Mouse (Mus musculus): ENCODE data around the gene Zfp286. TPM values are rescaled to one million over a fixed set of nuclear protein-coding genes. Genes with fewer than 3 reads are reported as not detected.

Gene Zfp286
- polyA plus RNA-seq, 1 experiment from 2014 or later = 25.7 TPM

DNA sequence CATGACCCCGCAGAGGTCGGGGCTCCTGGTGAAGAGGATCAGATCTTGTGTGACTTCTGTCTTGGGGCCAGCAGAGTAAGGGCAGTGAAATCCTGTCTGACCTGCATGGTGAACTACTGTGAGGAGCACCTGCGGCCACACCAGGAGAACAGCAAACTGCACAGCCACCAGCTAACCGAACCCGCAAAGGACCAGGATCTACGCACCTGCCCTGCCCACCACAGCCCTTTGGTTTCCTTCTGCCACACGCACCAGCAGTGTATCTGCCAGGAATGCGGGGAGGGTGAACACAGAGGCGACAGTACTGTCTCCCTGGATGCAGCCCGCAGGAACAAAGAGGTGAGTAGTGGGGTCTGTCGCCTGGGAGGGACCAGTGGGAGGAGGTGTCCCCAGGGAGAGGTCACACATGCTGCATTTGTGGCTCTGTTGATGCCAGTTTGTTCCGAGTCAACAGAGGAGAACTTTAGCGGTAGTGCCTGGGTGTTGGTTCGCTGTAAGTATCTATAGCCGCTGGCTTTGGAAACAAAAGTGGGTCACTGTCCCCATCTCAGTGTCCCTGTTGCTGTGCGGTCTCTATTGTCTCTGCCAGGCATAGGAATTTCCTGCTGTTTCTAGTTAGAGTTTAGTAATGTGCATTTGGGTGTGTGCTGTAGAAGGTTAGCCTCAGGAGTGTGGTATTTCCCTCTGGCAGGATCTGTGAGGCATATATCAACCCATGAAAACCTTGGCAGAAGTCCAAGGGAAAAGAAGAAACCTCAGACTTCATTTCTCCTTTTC lies 31.6 kb upstream of the Zfp286 start:
- no peaks in the 10 kb centered on the region for H3K9me3 ChIP-seq (ENCODE audit: control insufficient read depth, low read length)
- ATAC-seq = peak; percentile 61
- H3K4me3 ChIP-seq (ENCODE audit: low read length) = peak overlapping the region; percentile 47
- H3K27ac ChIP-seq (ENCODE audit: low read depth, low read length) = peak overlapping the region; percentile 55; the same call in 1 of the 2 replicates
- 11% methylated on average over 16 of the region's 16 CpGs for WGBS
- H3K27me3 ChIP-seq (replicated peaks; ENCODE audit: control insufficient read depth, insufficient read depth, low read length) = no peaks in the 10 kb centered on the region
- no peaks in the 10 kb centered on the region for H3K36me3 ChIP-seq (ENCODE audit: control insufficient read depth, insufficient read depth, low read length)
- peak overlapping the region; percentile 62 for H3K9ac ChIP-seq (ENCODE audit: low read depth, low read length)
- H3K4me2 ChIP-seq (ENCODE audit: low read length) = peak overlapping the region; percentile 77
- H3K4me1 ChIP-seq (ENCODE audit: control insufficient read depth, insufficient read depth, low read depth, low read length) = peaks cover 8% of the 10 kb centered on the region

DNA sequence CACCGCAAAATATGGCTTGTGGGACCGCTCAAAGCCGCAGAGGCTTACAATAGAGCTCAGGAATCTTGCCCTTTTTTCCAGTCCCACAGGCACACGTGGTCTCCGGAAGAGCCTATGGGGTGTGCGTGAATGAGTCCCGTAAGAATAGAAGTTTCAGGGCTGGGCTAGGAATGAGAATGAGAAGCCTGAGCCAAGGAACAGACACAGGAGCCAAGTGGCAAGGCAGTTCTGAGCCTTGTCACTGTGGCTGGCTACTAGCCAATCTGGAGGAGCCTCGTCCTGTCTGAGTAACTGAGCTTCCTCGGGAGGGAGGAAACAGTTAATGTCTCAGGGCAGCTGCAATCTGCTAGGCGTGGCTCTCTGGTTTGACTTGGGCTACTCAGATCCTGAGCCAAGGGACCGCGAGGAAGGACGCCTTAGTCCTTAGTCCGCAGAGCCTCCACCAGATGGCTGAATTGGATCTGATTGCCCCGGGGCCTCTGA lies 30.8 kb upstream of the Zfp286 start, which contains the start of gene Trim16:
Trim16 (plus strand) TSS at position 173 of the 483 bp plus-strand sequence.
- peak within 1 kb of the TSS; percentile 77 for H3K4me2 ChIP-seq (ENCODE audit: low read length)
- peak; percentile 90 for ATAC-seq
- H3K27ac ChIP-seq (ENCODE audit: low read depth, low read length) = peak within 1 kb of the TSS; percentile 55; the same call in 1 of the 2 replicates
- H3K4me1 ChIP-seq (ENCODE audit: control insufficient read depth, insufficient read depth, low read depth, low read length) = peaks cover 8% of the 10 kb centered on the region
- WGBS = 7% methylated on average over 15 of the region's 15 CpGs
- H3K9ac ChIP-seq (ENCODE audit: low read depth, low read length) = peak within 1 kb of the TSS; percentile 62
- H3K4me3 ChIP-seq (ENCODE audit: low read length) = peak within 1 kb of the TSS; percentile 47
- no peaks in the 10 kb centered on the region for H3K36me3 ChIP-seq (ENCODE audit: control insufficient read depth, insufficient read depth, low read length)
- no peaks in the 10 kb centered on the region for H3K9me3 ChIP-seq (ENCODE audit: control insufficient read depth, low read length)
- H3K27me3 ChIP-seq (replicated peaks; ENCODE audit: control insufficient read depth, insufficient read depth, low read length) = no peaks in the 10 kb centered on the region

DNA sequence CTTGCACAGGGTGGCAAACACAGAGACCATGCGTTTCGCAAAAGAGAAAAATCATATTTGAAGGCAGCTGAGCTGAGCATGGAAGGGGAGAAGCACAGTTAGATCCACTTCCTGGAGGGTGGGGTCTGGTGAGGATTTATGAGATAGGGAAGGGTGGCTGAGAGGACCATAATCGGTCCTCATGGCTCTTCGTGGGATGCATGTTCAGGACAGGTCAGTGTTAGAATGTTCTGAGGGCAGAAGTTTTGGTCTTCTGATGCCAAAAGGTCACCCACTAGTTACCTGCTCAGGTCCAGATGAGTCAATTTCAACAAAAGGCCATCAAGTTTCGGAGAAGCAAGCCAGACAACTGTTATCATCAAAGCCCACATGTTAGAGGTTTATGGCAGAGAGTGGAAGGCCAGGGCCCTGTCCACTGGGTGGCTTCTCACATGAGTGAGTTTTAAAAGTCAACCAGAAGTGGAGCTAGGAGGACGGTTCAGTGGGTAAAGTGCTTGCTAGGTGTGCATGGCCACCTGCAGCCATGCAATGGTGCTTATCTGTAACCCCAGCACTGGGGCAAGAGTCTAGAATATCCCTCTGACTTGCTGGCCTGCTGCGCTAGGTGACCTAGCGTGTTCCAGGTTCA lies 29.9 kb upstream of the Zfp286 start:
- Histone ChIP-seq H3K27me3 (replicated peaks; ENCODE audit: control insufficient read depth, insufficient read depth, low read length) (no peaks in the 10 kb centered on the region), H3K27ac (ENCODE audit: low read depth, low read length) (no peak overlapping the region), H3K9me3 (ENCODE audit: control insufficient read depth, low read length) (no peaks in the 10 kb centered on the region), H3K4me2 (ENCODE audit: low read length) (no peak overlapping the region), H3K36me3 (ENCODE audit: control insufficient read depth, insufficient read depth, low read length) (no peaks in the 10 kb centered on the region), H3K9ac (ENCODE audit: low read depth, low read length) (no peak overlapping the region), H3K4me3 (ENCODE audit: low read length) (no peak overlapping the region), H3K4me1 (ENCODE audit: control insufficient read depth, insufficient read depth, low read depth, low read length) (peaks cover 8% of the 10 kb centered on the region)
- no peak for ATAC-seq
- 95% methylated on average over 8 of the region's 8 CpGs for WGBS

GRCm38 (mm10) chr11:62816591-62816990 lies 27.3 kb upstream of the Zfp286 start:
- ATAC-seq = no peak
- Histone ChIP-seq H3K9me3 (ENCODE audit: control insufficient read depth, low read length) (no peaks in the 10 kb centered on the region), H3K36me3 (ENCODE audit: control insufficient read depth, insufficient read depth, low read length) (no peaks in the 10 kb centered on the region), H3K27ac (ENCODE audit: low read depth, low read length) (no peak overlapping the region), H3K4me2 (ENCODE audit: low read length) (no peak overlapping the region), H3K4me1 (ENCODE audit: control insufficient read depth, insufficient read depth, low read depth, low read length) (peaks cover 8% of the 10 kb centered on the region), H3K9ac (ENCODE audit: low read depth, low read length) (no peak overlapping the region), H3K4me3 (ENCODE audit: low read length) (no peak overlapping the region), H3K27me3 (replicated peaks; ENCODE audit: control insufficient read depth, insufficient read depth, low read length) (no peaks in the 10 kb centered on the region)
- WGBS = 69% methylated on average over 6 of the region's 6 CpGs

DNA sequence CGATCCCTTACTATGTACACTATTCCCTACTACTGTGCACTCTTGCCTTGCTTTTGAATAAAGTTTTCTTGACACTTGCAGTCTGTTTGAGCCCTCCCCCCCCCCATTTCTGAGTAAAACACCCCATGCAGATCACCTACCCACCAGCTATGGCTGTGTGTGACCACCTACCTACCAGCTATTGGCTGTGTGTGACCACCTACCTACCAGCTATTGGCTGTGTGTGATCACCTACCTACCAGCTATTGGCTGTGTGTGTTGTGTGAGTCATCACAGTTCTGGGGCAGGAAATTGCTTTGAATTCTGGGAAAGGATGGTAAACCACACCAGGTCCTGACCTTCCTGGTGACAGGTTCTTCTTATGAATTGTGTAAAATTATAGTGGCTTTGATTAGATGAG lies 26.2 kb upstream of the Zfp286 start:
- Histone ChIP-seq H3K27ac (ENCODE audit: low read depth, low read length) (no peak overlapping the region), H3K9me3 (ENCODE audit: control insufficient read depth, low read length) (no peaks in the 10 kb centered on the region), H3K4me3 (ENCODE audit: low read length) (no peak overlapping the region), H3K9ac (ENCODE audit: low read depth, low read length) (no peak overlapping the region), H3K4me2 (ENCODE audit: low read length) (no peak overlapping the region), H3K4me1 (ENCODE audit: control insufficient read depth, insufficient read depth, low read depth, low read length) (peaks cover 3% of the 10 kb centered on the region), H3K27me3 (replicated peaks; ENCODE audit: control insufficient read depth, insufficient read depth, low read length) (no peaks in the 10 kb centered on the region), H3K36me3 (ENCODE audit: control insufficient read depth, insufficient read depth, low read length) (no peaks in the 10 kb centered on the region)
- ATAC-seq = no peak
- 86% methylated on average over 1 of the region's 1 CpGs for WGBS

DNA sequence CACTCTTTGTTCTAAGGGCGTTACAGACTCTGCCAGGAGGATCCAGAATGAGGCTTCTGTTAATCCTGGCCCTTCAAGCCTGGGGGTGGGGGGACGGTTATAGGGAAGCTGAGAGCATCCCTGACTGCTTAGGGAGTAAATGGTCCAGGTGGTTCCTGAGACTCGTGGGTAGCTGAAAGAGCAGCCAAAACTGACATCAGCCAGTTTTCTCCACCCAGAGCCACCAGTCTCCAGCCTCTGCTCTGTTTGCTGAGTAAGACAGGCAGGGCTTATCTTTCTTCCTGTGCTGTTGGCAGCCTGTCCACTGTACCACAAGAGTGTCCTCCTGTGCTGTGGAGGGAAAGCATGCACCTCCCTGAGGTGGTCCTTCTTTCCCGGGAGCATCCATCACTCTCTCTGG lies 25.4 kb upstream of the Zfp286 start:
- H3K4me2 ChIP-seq (ENCODE audit: low read length) = no peak overlapping the region
- WGBS = 55% methylated on average over 4 of the region's 4 CpGs
- no peak overlapping the region for H3K9ac ChIP-seq (ENCODE audit: low read depth, low read length)
- H3K36me3 ChIP-seq (ENCODE audit: control insufficient read depth, insufficient read depth, low read length) = no peaks in the 10 kb centered on the region
- H3K4me1 ChIP-seq (ENCODE audit: control insufficient read depth, insufficient read depth, low read depth, low read length) = no peaks in the 10 kb centered on the region
- no peak overlapping the region for H3K27ac ChIP-seq (ENCODE audit: low read depth, low read length)
- H3K27me3 ChIP-seq (replicated peaks; ENCODE audit: control insufficient read depth, insufficient read depth, low read length) = no peaks in the 10 kb centered on the region
- no peaks in the 10 kb centered on the region for H3K9me3 ChIP-seq (ENCODE audit: control insufficient read depth, low read length)
- no peak for ATAC-seq
- H3K4me3 ChIP-seq (ENCODE audit: low read length) = no peak overlapping the region

GRCm38 (mm10) chr11:62813970-62814624 lies 24.8 kb upstream of the Zfp286 start:
- Histone ChIP-seq H3K4me1 (ENCODE audit: control insufficient read depth, insufficient read depth, low read depth, low read length) (no peaks in the 10 kb centered on the region), H3K9ac (ENCODE audit: low read depth, low read length) (no peak overlapping the region), H3K4me3 (ENCODE audit: low read length) (no peak overlapping the region), H3K27me3 (replicated peaks; ENCODE audit: control insufficient read depth, insufficient read depth, low read length) (no peaks in the 10 kb centered on the region), H3K9me3 (ENCODE audit: control insufficient read depth, low read length) (no peaks in the 10 kb centered on the region), H3K36me3 (ENCODE audit: control insufficient read depth, insufficient read depth, low read length) (no peaks in the 10 kb centered on the region), H3K4me2 (ENCODE audit: low read length) (no peak overlapping the region), H3K27ac (ENCODE audit: low read depth, low read length) (no peak overlapping the region)
- no peak for ATAC-seq
- 78% methylated on average over 6 of the region's 6 CpGs for WGBS

GRCm38 (mm10) chr11:62813497-62813896 lies 24.2 kb upstream of the Zfp286 start:
- no peaks in the 10 kb centered on the region for H3K36me3 ChIP-seq (ENCODE audit: control insufficient read depth, insufficient read depth, low read length)
- no peak overlapping the region for H3K9ac ChIP-seq (ENCODE audit: low read depth, low read length)
- no peaks in the 10 kb centered on the region for H3K27me3 ChIP-seq (replicated peaks; ENCODE audit: control insufficient read depth, insufficient read depth, low read length)
- no peak overlapping the region for H3K4me3 ChIP-seq (ENCODE audit: low read length)
- WGBS = 55% methylated on average over 1 of the region's 1 CpGs
- H3K4me1 ChIP-seq (ENCODE audit: control insufficient read depth, insufficient read depth, low read depth, low read length) = no peaks in the 10 kb centered on the region
- no peak overlapping the region for H3K27ac ChIP-seq (ENCODE audit: low read depth, low read length)
- no peak for ATAC-seq
- H3K4me2 ChIP-seq (ENCODE audit: low read length) = no peak overlapping the region
- H3K9me3 ChIP-seq (ENCODE audit: control insufficient read depth, low read length) = no peaks in the 10 kb centered on the region

DNA sequence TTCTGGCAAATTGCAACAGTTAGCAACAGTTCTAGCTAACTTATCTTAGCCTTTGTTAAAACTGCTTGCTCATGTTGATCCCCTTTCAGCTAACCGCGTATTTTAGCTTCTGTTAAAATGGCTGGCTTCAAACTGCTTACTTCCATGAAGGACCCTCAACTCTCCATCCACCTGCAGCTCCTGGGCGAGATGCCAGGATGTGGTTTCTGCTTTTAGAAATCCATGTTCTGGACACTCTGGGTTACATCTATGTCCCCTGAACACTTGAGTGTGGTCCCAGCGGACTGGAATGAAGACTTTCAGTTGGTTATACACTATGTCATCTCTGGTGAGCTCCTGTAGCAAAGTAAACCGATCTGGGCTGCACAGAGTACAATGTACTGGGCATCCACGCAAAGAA lies 23.0 kb upstream of the Zfp286 start:
- Histone ChIP-seq H3K36me3 (ENCODE audit: control insufficient read depth, insufficient read depth, low read length) (no peaks in the 10 kb centered on the region), H3K27ac (ENCODE audit: low read depth, low read length) (no peak overlapping the region), H3K9ac (ENCODE audit: low read depth, low read length) (no peak overlapping the region), H3K4me3 (ENCODE audit: low read length) (no peak overlapping the region), H3K4me1 (ENCODE audit: control insufficient read depth, insufficient read depth, low read depth, low read length) (no peaks in the 10 kb centered on the region), H3K27me3 (replicated peaks; ENCODE audit: control insufficient read depth, insufficient read depth, low read length) (no peaks in the 10 kb centered on the region), H3K4me2 (ENCODE audit: low read length) (no peak overlapping the region), H3K9me3 (ENCODE audit: control insufficient read depth, low read length) (no peaks in the 10 kb centered on the region)
- ATAC-seq = no peak
- WGBS = 91% methylated on average over 6 of the region's 6 CpGs

Measured in hindbrain, embryonic 16.5 days (tissue).